Mouse (Mus musculus) heart, embryonic 15.5 days (tissue): ENCODE results near the gene Slc35f6. TPM values are rescaled to one million over a fixed set of nuclear protein-coding genes. Genes with fewer than 3 reads are reported as not detected.

Source experiments
- ATAC-seq: fragments of 200-750 bp; cut with Nextera tagmentation; replicated peaks from 2 replicates; pipeline ENCODE4 v1.8.0; 2017; ENCODE audit warnings: low read depth, moderate TSS enrichment; ENCODE audit not compliant: insufficient number of reproducible peaks, insufficient read depth, low FRiP score
- H3K27ac ChIP-seq: fragments of 300-500 bp; sonication (generic); 2 replicates; pipeline ENCODE4 v1.5.1; 2015; ENCODE audit warnings: mild to moderate bottlenecking, inconsistent platforms
- H3K27me3 ChIP-seq: fragments of 300-500 bp; sonication (generic); 2 replicates; pipeline ENCODE4 v1.6.1; 2015; ENCODE audit warnings: inconsistent platforms
- H3K36me3 ChIP-seq: fragments of 300-500 bp; sonication (generic); 2 replicates; pipeline ENCODE4 v1.6.1; 2015; ENCODE audit warnings: mild to moderate bottlenecking, inconsistent platforms
- H3K4me1 ChIP-seq: fragments of 300-500 bp; sonication (generic); replicated peaks from 2 replicates; pipeline ENCODE4 v1.6.1; 2015; ENCODE audit warnings: inconsistent platforms
- H3K4me2 ChIP-seq: fragments of 300-500 bp; sonication (generic); 2 replicates; pipeline ENCODE4 v1.6.1; 2015; ENCODE audit warnings: inconsistent platforms, mild to moderate bottlenecking, moderate library complexity
- H3K4me3 ChIP-seq: fragments of 300-500 bp; sonication (generic); 2 replicates; pipeline ENCODE4 v1.5.1; 2015; ENCODE audit warnings: mild to moderate bottlenecking, inconsistent platforms
- H3K9ac ChIP-seq: fragments of 300-500 bp; sonication (generic); 2 replicates; pipeline ENCODE4 v1.6.1; 2015; ENCODE audit warnings: mild to moderate bottlenecking, inconsistent platforms
- H3K9me3 ChIP-seq: fragments of 300-500 bp; sonication (generic); replicated peaks from 2 replicates; pipeline ENCODE4 v1.6.1; 2016; ENCODE audit warnings: inconsistent platforms
- WGBS: fragments of 180-500 bp; shearing (Covaris S2); methylation state at CpG from one replicate; pipeline ENCODE4 v1.1.7; 2015; ENCODE audit warnings: mixed read lengths; 5-methylcytosine and 5-hydroxymethylcytosine counted together
- polyA plus RNA-seq: library from polyadenylated mRNA; unstranded; fragments of >200 nt; fragmentation: Nextera tagmentation; extraction: Ambion mirVana; gene quantifications from 2 replicates; pipeline ENCODE4 v1.2.1, GENCODE M21; 2015

Gene Slc35f6
- polyA plus RNA-seq, 1 experiment from 2014 or later: 22.2 TPM

DNA sequence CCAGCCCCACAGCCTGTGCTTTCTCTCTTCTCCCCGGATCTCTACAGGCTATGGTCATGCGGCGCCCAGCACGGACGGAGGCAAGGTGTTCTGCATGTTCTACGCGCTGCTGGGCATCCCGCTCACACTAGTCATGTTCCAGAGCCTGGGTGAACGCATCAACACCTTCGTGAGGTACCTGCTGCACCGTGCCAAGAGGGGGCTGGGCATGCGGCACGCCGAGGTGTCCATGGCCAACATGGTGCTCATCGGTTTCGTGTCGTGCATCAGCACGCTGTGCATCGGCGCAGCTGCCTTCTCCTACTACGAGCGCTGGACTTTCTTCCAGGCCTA, 25.9 kb upstream of the Slc35f6 start:
- no peaks in the 10 kb centered on the region for H3K36me3 ChIP-seq
- ATAC-seq: no peak
- H3K4me1 ChIP-seq: peaks cover 43% of the 10 kb centered on the region
- peak overlapping the region; percentile 35 for H3K4me3 ChIP-seq
- no peak overlapping the region for H3K9ac ChIP-seq
- peaks cover 25% of the 10 kb centered on the region for H3K27me3 ChIP-seq
- H3K27ac ChIP-seq: no peak overlapping the region
- no peaks in the 10 kb centered on the region for H3K9me3 ChIP-seq
- peak overlapping the region; percentile 73 for H3K4me2 ChIP-seq
- WGBS: 54% methylated on average over 22 of the region's 22 CpGs

DNA sequence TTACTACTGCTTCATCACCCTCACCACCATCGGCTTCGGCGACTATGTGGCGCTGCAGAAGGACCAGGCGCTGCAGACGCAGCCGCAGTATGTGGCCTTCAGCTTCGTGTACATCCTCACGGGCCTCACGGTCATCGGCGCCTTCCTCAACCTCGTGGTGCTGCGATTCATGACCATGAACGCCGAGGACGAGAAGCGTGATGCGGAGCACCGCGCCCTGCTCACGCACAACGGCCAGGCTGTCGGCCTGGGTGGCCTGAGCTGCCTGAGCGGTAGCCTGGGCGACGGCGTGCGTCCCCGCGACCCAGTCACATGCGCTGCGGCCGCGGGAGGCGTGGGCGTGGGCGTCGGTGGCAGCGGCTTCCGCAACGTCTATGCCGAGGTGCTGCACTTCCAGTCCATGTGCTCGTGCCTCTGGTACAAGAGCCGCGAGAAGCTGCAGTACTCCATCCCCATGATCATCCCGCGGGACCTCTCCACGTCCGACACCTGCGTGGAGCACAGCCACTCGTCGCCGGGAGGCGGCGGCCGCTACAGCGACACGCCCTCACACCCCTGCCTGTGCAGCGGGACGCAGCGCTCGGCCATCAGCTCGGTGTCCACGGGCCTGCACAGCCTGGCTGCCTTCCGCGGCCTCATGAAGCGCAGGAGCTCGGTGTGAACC, 25.4 kb upstream of the Slc35f6 start:
- WGBS: 12% methylated on average over 69 of the region's 69 CpGs
- H3K36me3 ChIP-seq: no peaks in the 10 kb centered on the region
- peaks cover 44% of the 10 kb centered on the region for H3K4me1 ChIP-seq
- no peak overlapping the region for H3K27ac ChIP-seq
- H3K27me3 ChIP-seq: peaks cover 25% of the 10 kb centered on the region
- ATAC-seq: no peak; the same call in 1 of the 2 replicates
- H3K4me2 ChIP-seq: peak overlapping the region; percentile 73
- H3K4me3 ChIP-seq: peak overlapping the region; percentile 35
- peak overlapping the region; percentile 28 for H3K9ac ChIP-seq
- no peaks in the 10 kb centered on the region for H3K9me3 ChIP-seq

DNA sequence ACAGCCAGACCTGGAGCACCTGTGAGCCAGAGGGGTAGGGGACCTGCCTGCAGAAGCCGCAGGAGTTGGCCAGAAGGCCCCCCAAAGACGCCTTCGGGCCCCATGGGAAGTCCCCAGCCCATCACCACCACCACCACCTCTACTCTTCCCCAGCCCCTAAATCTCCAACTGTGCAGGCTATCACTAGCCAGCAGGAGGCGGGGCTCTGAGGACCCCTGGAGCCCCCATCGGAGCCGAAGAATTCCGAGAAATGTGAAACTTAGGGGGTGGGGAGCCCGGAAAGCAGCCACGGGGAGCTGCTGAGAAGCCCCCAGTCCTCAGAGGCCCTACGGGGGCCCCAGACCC, 24.9 kb upstream of the Slc35f6 start:
- WGBS: 24% methylated on average over 10 of the region's 10 CpGs
- Histone ChIP-seq H3K27me3 (peaks cover 25% of the 10 kb centered on the region), H3K9me3 (no peaks in the 10 kb centered on the region), H3K9ac (peak overlapping the region; percentile 28), H3K4me3 (peak overlapping the region; percentile 35), H3K27ac (no peak overlapping the region), H3K4me1 (peaks cover 42% of the 10 kb centered on the region), H3K4me2 (peak overlapping the region; percentile 73), H3K36me3 (no peaks in the 10 kb centered on the region)
- no peak for ATAC-seq

DNA sequence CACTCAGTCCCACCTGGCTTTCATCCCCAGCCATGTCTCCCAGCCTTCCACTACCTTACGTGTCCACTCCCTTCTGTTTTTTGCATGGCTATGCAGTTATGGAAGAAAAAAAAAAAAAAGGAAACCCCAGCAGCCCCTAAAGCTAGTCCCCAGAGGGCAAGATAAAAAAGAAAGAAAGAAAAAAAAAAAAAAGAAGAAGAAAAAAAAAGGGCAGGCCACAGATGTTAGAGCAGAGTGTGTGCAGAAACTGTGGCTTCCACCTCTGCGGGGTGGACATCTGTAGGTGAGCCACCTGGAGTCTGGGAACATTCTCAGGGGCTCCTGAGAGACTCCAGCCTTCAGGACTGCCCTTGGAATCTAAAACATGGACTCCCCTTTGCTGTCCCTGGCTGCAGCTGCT, 24.4 kb upstream of the Slc35f6 start:
- 78% methylated on average over 2 of the region's 2 CpGs for WGBS
- no peak overlapping the region for H3K9ac ChIP-seq
- H3K36me3 ChIP-seq: no peaks in the 10 kb centered on the region
- no peak overlapping the region for H3K4me3 ChIP-seq
- no peak for ATAC-seq
- H3K27ac ChIP-seq: no peak overlapping the region
- H3K4me2 ChIP-seq: peak overlapping the region; percentile 73; the same call in 1 of the 2 replicates
- H3K4me1 ChIP-seq: peaks cover 37% of the 10 kb centered on the region
- H3K9me3 ChIP-seq: no peaks in the 10 kb centered on the region
- peaks cover 25% of the 10 kb centered on the region for H3K27me3 ChIP-seq

DNA sequence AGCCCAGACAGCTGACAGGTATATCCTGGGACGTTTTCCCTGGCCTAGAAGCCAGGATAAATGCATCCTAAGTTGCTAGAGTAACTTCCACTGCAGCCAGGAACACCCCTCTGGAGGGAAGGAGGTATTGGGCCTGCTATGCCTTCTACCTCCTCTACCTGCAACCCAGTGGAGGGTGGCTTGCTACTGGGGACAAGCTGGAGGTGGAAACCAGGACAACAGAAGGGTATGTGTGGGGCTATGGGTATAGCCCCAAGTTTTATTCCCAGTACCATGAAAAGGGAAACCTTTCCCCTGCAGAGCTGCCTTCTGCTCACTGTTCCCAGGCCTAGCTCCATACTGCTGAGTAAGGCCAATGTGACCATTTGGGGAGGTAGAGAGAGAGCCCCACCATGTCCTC, 23.4 kb upstream of the Slc35f6 start:
- 59% methylated on average over 1 of the region's 1 CpGs for WGBS
- H3K4me3 ChIP-seq: no peak overlapping the region
- no peak for ATAC-seq

DNA sequence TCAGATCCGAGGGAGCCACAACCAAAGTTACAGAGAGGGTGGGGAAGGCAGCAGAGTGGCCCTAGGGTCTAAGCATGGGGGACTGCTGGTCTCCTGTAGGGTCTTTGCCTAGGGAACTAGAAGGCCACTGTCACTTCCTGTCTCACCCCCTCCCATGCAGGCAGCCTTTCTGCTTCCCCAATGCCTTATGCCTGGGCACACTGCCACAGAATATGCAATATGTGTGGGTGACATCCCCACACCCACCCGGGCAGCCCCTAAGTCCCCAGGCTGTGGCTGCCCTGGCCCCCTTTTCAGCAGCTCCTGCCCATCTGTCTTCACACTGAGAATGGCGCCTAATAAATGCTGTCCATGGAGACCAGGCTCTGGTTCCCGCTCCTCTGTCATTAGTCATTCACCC, 22.8 kb upstream of the Slc35f6 start:
- Histone ChIP-seq H3K27ac (no peak overlapping the region), H3K27me3 (peaks cover 25% of the 10 kb centered on the region), H3K9ac (no peak overlapping the region), H3K4me1 (peaks cover 34% of the 10 kb centered on the region), H3K4me2 (no peak overlapping the region), H3K36me3 (no peaks in the 10 kb centered on the region), H3K4me3 (no peak overlapping the region), H3K9me3 (no peaks in the 10 kb centered on the region)
- no peak for ATAC-seq
- WGBS: 43% methylated on average over 4 of the region's 4 CpGs

More for the DNA sequence above, 23.4 kb upstream of the Slc35f6 start:
- peaks cover 34% of the 10 kb centered on the region for H3K4me1 ChIP-seq
- H3K4me2 ChIP-seq: no peak overlapping the region
- no peak overlapping the region for H3K9ac ChIP-seq
- no peaks in the 10 kb centered on the region for H3K36me3 ChIP-seq
- H3K27ac ChIP-seq: no peak overlapping the region
- H3K9me3 ChIP-seq: no peaks in the 10 kb centered on the region
- H3K27me3 ChIP-seq: peaks cover 25% of the 10 kb centered on the region

DNA sequence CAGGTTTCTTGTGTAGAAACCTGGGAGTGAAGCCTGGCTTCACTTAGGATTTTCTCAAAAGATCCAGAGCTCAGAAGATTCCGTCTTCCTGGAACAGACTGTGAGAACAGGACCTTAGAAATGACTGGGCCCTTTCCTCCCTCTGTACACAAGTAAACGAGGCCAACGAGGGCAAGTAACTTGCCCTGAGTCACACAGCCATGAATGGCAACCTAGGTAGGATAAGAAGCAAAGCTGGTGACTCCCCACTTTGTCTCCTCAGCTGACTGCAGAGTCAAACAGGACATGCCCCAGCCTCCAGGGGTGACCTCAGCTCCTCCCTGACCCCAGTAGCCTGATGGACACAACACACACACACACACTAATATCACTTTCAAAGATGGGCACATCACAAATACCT, 22.4 kb upstream of the Slc35f6 start:
- Histone ChIP-seq H3K4me3 (no peak overlapping the region), H3K9ac (no peak overlapping the region), H3K36me3 (no peaks in the 10 kb centered on the region), H3K4me2 (no peak overlapping the region), H3K27ac (no peak overlapping the region), H3K27me3 (peaks cover 25% of the 10 kb centered on the region), H3K9me3 (no peaks in the 10 kb centered on the region), H3K4me1 (peaks cover 35% of the 10 kb centered on the region)
- no peak for ATAC-seq
- WGBS: 59% methylated on average over 3 of the region's 3 CpGs

DNA sequence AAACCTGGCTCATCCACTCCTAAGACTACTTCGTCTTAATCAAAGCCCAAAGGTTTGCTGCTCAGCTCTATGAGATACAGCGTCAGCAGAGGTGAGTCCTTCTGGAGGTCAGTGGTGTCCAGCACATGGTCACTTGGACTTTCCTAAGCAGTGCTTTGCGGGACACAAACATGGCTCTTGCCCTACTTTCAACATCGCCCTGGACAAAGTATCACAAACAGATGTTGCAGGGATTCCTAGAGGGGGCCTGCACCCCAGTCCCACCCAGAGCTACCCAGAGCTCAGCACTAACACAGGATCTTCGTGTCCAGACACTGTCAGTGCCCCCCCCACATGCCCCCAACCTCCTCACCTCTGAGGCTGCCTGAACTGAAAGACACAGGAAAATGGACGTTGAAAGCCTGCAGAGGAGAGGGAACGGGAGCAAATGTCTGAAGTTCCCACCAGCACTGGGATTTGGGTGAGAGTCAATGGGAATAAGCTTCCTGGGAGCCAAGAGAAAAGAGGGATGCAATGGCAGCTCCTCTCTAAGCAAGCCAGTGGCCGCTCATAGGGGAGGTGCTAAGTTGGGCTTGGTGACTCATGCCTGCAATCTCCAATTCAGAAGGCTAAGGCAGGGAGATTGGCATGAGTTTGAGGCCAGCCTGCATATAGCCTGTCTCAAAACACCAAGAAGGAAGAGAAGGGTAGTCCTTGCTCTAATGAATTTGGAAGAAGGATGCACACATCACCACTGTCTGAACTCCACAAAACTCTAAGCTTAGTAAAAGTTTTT, 21.2 kb upstream of the Slc35f6 start:
- H3K27ac ChIP-seq: peak overlapping the region; percentile 49; the same call in 1 of the 2 replicates

DNA sequence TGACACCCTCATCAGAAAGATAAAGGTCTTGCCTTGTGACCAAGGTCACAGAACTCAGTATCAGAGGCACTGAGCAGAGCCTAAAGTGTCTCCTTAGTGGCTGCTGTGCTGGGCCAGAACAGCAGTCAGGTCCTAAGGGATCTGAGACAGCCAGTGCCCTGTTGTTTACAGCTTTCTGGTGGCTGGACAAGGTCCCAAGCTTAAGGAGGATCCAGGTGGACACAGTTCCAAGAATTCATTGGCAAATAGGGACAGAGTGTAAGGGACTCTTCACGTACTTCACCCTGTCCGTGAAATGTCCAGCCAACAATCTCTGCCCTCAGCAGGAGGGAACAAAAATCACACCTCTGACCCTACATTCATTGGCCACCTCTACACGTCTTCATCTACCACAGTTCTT, 19.2 kb upstream of the Slc35f6 start:
- 83% methylated on average over 3 of the region's 3 CpGs for WGBS
- Histone ChIP-seq H3K27me3 (peaks cover 5% of the 10 kb centered on the region; the same call in 1 of the 2 replicates), H3K4me2 (no peak overlapping the region), H3K4me3 (no peak overlapping the region), H3K36me3 (no peaks in the 10 kb centered on the region), H3K9ac (no peak overlapping the region), H3K27ac (no peak overlapping the region), H3K4me1 (peaks cover 31% of the 10 kb centered on the region), H3K9me3 (no peaks in the 10 kb centered on the region)
- ATAC-seq: no peak

More for the DNA sequence above, 21.2 kb upstream of the Slc35f6 start:
- no peak overlapping the region for H3K9ac ChIP-seq
- H3K4me3 ChIP-seq: no peak overlapping the region
- H3K9me3 ChIP-seq: no peaks in the 10 kb centered on the region
- H3K4me2 ChIP-seq: no peak overlapping the region
- peaks cover 20% of the 10 kb centered on the region for H3K27me3 ChIP-seq
- WGBS: 72% methylated on average over 8 of the region's 8 CpGs
- H3K4me1 ChIP-seq: peaks cover 39% of the 10 kb centered on the region
- H3K36me3 ChIP-seq: no peaks in the 10 kb centered on the region
- ATAC-seq: no peak

DNA sequence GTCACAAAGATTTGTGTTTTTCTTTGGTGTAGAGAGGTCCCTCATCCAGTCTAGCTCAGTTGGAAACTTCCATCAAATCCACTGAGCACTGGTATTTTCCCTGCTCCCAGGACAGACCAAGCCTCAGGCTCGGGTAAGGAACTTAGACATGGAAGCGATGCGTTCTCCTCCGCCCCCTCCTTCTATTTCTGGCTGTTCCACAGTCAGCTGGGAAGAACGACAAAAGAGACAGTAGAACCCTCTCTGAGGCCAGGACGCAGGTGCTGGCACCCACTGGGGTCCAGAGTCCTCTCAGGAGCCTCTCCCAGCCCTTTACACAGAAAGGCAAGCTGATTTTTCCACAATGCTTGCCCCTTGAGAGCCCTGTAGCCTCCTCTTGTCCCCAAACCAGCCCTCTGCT, 17.3 kb upstream of the Slc35f6 start:
- Histone ChIP-seq H3K9ac (no peak overlapping the region), H3K4me1 (peaks cover 23% of the 10 kb centered on the region), H3K9me3 (no peaks in the 10 kb centered on the region), H3K36me3 (no peaks in the 10 kb centered on the region), H3K4me2 (no peak overlapping the region), H3K27me3 (peaks cover 5% of the 10 kb centered on the region; the same call in 1 of the 2 replicates), H3K4me3 (no peak overlapping the region), H3K27ac (no peak overlapping the region)
- WGBS: 55% methylated on average over 6 of the region's 6 CpGs
- no peak for ATAC-seq

DNA sequence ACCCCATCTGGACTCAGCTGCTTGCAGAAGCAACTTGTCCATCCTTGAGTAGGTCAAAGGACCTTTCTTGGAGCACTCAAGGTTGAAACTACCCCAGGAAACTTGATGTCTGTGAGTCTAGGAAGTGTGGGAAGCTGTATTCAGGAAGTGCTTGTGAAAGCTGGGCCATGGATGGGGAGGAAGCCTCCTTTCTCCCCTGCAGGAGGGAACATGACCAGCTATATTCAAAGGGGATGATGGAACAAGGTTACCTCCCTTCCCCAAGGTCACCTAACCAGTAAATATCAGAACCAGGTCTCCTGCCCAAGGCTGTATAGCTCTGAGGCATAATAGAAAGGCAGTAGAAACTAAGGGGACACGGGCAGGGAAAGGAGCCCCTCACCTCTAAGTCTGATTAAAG, 15.6 kb upstream of the Slc35f6 start:
- Histone ChIP-seq H3K27ac (no peak overlapping the region), H3K27me3 (peaks cover 5% of the 10 kb centered on the region; the same call in 1 of the 2 replicates), H3K4me2 (no peak overlapping the region), H3K4me3 (no peak overlapping the region), H3K4me1 (peaks cover 17% of the 10 kb centered on the region), H3K9ac (no peak overlapping the region), H3K36me3 (no peaks in the 10 kb centered on the region), H3K9me3 (no peaks in the 10 kb centered on the region)
- no peak for ATAC-seq
- WGBS: 70% methylated on average over 1 of the region's 1 CpGs

DNA sequence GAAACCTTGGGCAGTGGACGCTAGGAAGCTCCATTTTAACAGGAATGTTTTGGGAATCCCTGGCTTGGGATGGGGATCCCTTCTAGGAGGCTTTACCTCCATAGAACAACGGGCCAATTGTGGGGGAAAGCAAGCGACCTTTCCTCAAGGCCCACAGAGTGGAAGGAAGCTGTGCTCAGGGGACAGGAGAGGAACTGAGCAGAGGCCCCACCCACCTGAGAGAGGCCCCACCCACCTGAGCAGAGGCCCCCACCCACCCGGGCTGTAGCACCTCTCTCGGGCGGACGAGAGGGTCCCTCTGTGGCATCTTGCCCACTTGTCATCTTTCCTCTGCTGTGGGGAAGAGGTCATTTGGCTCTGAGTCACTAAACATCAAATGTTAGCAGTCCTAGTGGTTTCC, 10.7 kb upstream of the Slc35f6 start:
- no peak for ATAC-seq
- Histone ChIP-seq H3K27ac (no peak overlapping the region), H3K4me2 (no peak overlapping the region), H3K4me3 (no peak overlapping the region), H3K36me3 (no peaks in the 10 kb centered on the region), H3K4me1 (0 out of 2 replicates have a peak, but pooled peaks cover 6% of the 10 kb centered on the region), H3K27me3 (no peaks in the 10 kb centered on the region), H3K9me3 (no peaks in the 10 kb centered on the region), H3K9ac (no peak overlapping the region)
- 44% methylated on average over 7 of the region's 7 CpGs for WGBS
